Mouse (Mus musculus): ENCODE data around the gene Tpx2.

- TF ChIP-seq CTCF (conservative IDR thresholded peaks at IDR 0.05; ENCODE audit: low read length) (no peak), NANOG (IDR thresholded peaks at IDR 0.05; ENCODE audit: borderline replicate concordance, low read length) (no peak)
Measured at GRCm38 (mm10) chr2:152861891-152862290, 14.1 kb downstream of the Tpx2 start.

All from E14TG2a.4 (cell line).